Mouse (Mus musculus) neural tube, embryonic 11.5 days (tissue): Measurements from ENCODE around the gene Ccdc82. TPM values are rescaled to one million over a fixed set of nuclear protein-coding genes. Genes with fewer than 3 reads are reported as not detected.

Source experiments
- ATAC-seq: fragments of 200-750 bp; cut with Nextera tagmentation; 2 replicates; pipeline ENCODE4 v1.8.0; 2017; ENCODE audit warnings: moderate number of reproducible peaks, mild to moderate bottlenecking, moderate TSS enrichment, moderate library complexity; ENCODE audit not compliant: insufficient read depth, low FRiP score, low TSS enrichment
- DNase-seq: peaks from one replicate; pipeline ENCODE4 v3.0.0-alpha.2; 2015; ENCODE audit warnings: low spot score
- H3K27ac ChIP-seq: fragments of 300-500 bp; sonication (generic); 2 replicates; pipeline ENCODE4 v1.5.1; 2014; ENCODE audit warnings: low read depth, mild to moderate bottlenecking, low read length
- H3K27me3 ChIP-seq: fragments of 300-500 bp; sonication (generic); 2 replicates; pipeline ENCODE4 v1.6.1; 2014; ENCODE audit warnings: mild to moderate bottlenecking, low read length, mixed read lengths; ENCODE audit not compliant: control insufficient read depth, insufficient read depth
- H3K36me3 ChIP-seq: fragments of 300-500 bp; sonication (generic); 2 replicates; pipeline ENCODE4 v1.6.1; 2014; ENCODE audit warnings: mild to moderate bottlenecking, low read length, moderate library complexity, mixed read lengths; ENCODE audit not compliant: control insufficient read depth, insufficient read depth
- H3K4me1 ChIP-seq: fragments of 300-500 bp; sonication (generic); 2 replicates; pipeline ENCODE4 v1.6.1; 2014; ENCODE audit warnings: low read length, mixed read lengths; ENCODE audit not compliant: control insufficient read depth, insufficient read depth
- H3K4me2 ChIP-seq: fragments of 300-500 bp; sonication (generic); 2 replicates; pipeline ENCODE4 v1.6.1; 2014; ENCODE audit warnings: low read depth, mild to moderate bottlenecking, moderate library complexity
- H3K4me3 ChIP-seq: fragments of 300-500 bp; sonication (generic); 2 replicates; pipeline ENCODE4 v1.5.1; 2014; ENCODE audit warnings: low read depth, low read length
- H3K9ac ChIP-seq: fragments of 300-500 bp; sonication (generic); 2 replicates; pipeline ENCODE4 v1.6.1; 2014; ENCODE audit warnings: mild to moderate bottlenecking, low read length
- H3K9me3 ChIP-seq: fragments of 300-500 bp; sonication (generic); 2 replicates; pipeline ENCODE4 v1.6.1; 2016; ENCODE audit warnings: low read length; ENCODE audit not compliant: control insufficient read depth
- WGBS: fragments of 180-500 bp; shearing (Covaris S2); extraction: QIAGEN DNeasy Blood & Tissue Kit; methylation state at CpG from one replicate; pipeline ENCODE4 v1.1.7; 2014; 5-methylcytosine and 5-hydroxymethylcytosine counted together
- polyA plus RNA-seq: library from polyadenylated mRNA; unstranded; fragments of >200 nt; fragmentation: Nextera tagmentation; extraction: Ambion mirVana; gene quantifications from 2 replicates; pipeline ENCODE4 v1.2.1, GENCODE M21; 2014

The Ccdc82 gene
- polyA plus RNA-seq, 1 experiment from 2014 or later = 12.9 TPM

GRCm38 (mm10) chr9:13303099-13303771, 56.5 kb downstream of the Ccdc82 start:
- DNase-seq = no peak
- H3K9ac ChIP-seq = no peak overlapping the region
- H3K27ac ChIP-seq = peak overlapping the region; percentile 39
- peak; percentile 17; the same call in 1 of the 2 replicates for ATAC-seq
- H3K9me3 ChIP-seq = no peaks in the 10 kb centered on the region
- no peak overlapping the region for H3K4me3 ChIP-seq
- H3K4me2 ChIP-seq = no peak overlapping the region
- H3K36me3 ChIP-seq = no peaks in the 10 kb centered on the region
- peaks cover 70% of the 10 kb centered on the region for H3K4me1 ChIP-seq
- WGBS = 45% methylated on average over 5 of the region's 5 CpGs
- H3K27me3 ChIP-seq = no peaks in the 10 kb centered on the region

GRCm38 (mm10) chr9:13303976-13304375, 57.2 kb downstream of the Ccdc82 start:
- DNase-seq (no peak), ATAC-seq (no peak)
- peaks cover 72% of the 10 kb centered on the region for H3K4me1 ChIP-seq
- H3K4me2 ChIP-seq = no peak overlapping the region
- no peak overlapping the region for H3K27ac ChIP-seq
- H3K36me3 ChIP-seq = no peaks in the 10 kb centered on the region
- no peak overlapping the region for H3K4me3 ChIP-seq
- no peaks in the 10 kb centered on the region for H3K9me3 ChIP-seq
- H3K9ac ChIP-seq = no peak overlapping the region
- H3K27me3 ChIP-seq = no peaks in the 10 kb centered on the region
- 49% methylated on average over 6 of the region's 6 CpGs for WGBS

GRCm38 (mm10) chr9:13306471-13306870, 59.7 kb downstream of the Ccdc82 start:
- Histone ChIP-seq H3K9ac (no peak overlapping the region), H3K36me3 (no peaks in the 10 kb centered on the region), H3K27ac (no peak overlapping the region), H3K4me3 (no peak overlapping the region), H3K9me3 (no peaks in the 10 kb centered on the region), H3K4me2 (no peak overlapping the region), H3K27me3 (no peaks in the 10 kb centered on the region), H3K4me1 (peaks cover 56% of the 10 kb centered on the region)
- 94% methylated on average over 3 of the region's 3 CpGs for WGBS
- DNase-seq (no peak), ATAC-seq (no peak)

- no peak for DNase-seq
- H3K9me3 ChIP-seq = no peaks in the 10 kb centered on the region
- H3K4me1 ChIP-seq = peaks cover 48% of the 10 kb centered on the region
- 55% methylated on average over 4 of the region's 4 CpGs for WGBS
- H3K4me2 ChIP-seq = no peak overlapping the region
- no peaks in the 10 kb centered on the region for H3K36me3 ChIP-seq
- no peak overlapping the region for H3K4me3 ChIP-seq
- no peak overlapping the region for H3K27ac ChIP-seq
- H3K27me3 ChIP-seq = no peaks in the 10 kb centered on the region
- ATAC-seq = no peak
- H3K9ac ChIP-seq = no peak overlapping the region
These were observed 60.5 kb downstream of the Ccdc82 start for GRCm38 (mm10) chr9:13307226-13307625.

GRCm38 (mm10) chr9:13308718-13309117, 62.0 kb downstream of the Ccdc82 start:
- 50% methylated on average over 8 of the region's 8 CpGs for WGBS
- Histone ChIP-seq H3K4me2 (no peak overlapping the region), H3K4me3 (no peak overlapping the region), H3K27ac (no peak overlapping the region), H3K27me3 (no peaks in the 10 kb centered on the region), H3K36me3 (no peaks in the 10 kb centered on the region), H3K9ac (no peak overlapping the region), H3K9me3 (no peaks in the 10 kb centered on the region), H3K4me1 (peaks cover 38% of the 10 kb centered on the region)
- ATAC-seq (peak; percentile 45; the same call in 1 of the 2 replicates), DNase-seq (no peak)

- Histone ChIP-seq H3K27ac (no peak overlapping the region), H3K9ac (no peak overlapping the region), H3K27me3 (no peaks in the 10 kb centered on the region), H3K9me3 (no peaks in the 10 kb centered on the region), H3K4me1 (peaks cover 29% of the 10 kb centered on the region), H3K4me2 (no peak overlapping the region), H3K36me3 (no peaks in the 10 kb centered on the region), H3K4me3 (no peak overlapping the region)
- ATAC-seq (no peak), DNase-seq (no peak)
- whole genome bisulfite sequencing = 69% methylated on average over 7 of the region's 7 CpGs
These were observed 63.1 kb downstream of the Ccdc82 start for GRCm38 (mm10) chr9:13309807-13310206.

GRCm38 (mm10) chr9:13310236-13310635, 63.5 kb downstream of the Ccdc82 start:
- WGBS = 48% methylated on average over 3 of the region's 3 CpGs
- Histone ChIP-seq H3K9ac (no peak overlapping the region), H3K4me2 (no peak overlapping the region)

GRCm38 (mm10) chr9:13311094-13311493, 64.3 kb downstream of the Ccdc82 start:
- no peak overlapping the region for H3K27ac ChIP-seq
- H3K9ac ChIP-seq = no peak overlapping the region
- no peaks in the 10 kb centered on the region for H3K9me3 ChIP-seq
- H3K4me1 ChIP-seq = peaks cover 29% of the 10 kb centered on the region
- no peaks in the 10 kb centered on the region for H3K27me3 ChIP-seq
- no peaks in the 10 kb centered on the region for H3K36me3 ChIP-seq
- ATAC-seq = no peak
- DNase-seq = no peak
- H3K4me2 ChIP-seq = no peak overlapping the region
- WGBS = 47% methylated on average over 2 of the region's 2 CpGs
- no peak overlapping the region for H3K4me3 ChIP-seq

More at GRCm38 (mm10) chr9:13310236-13310635, 63.5 kb downstream of the Ccdc82 start:
- Histone ChIP-seq H3K4me3 (no peak overlapping the region), H3K9me3 (no peaks in the 10 kb centered on the region), H3K27me3 (no peaks in the 10 kb centered on the region), H3K4me1 (peaks cover 29% of the 10 kb centered on the region), H3K36me3 (no peaks in the 10 kb centered on the region), H3K27ac (no peak overlapping the region)
- DNase-seq (no peak), ATAC-seq (no peak)

- Histone ChIP-seq H3K4me2 (no peak overlapping the region), H3K36me3 (no peaks in the 10 kb centered on the region), H3K9ac (no peak overlapping the region), H3K27ac (no peak overlapping the region), H3K9me3 (no peaks in the 10 kb centered on the region), H3K4me1 (peaks cover 9% of the 10 kb centered on the region), H3K4me3 (no peak overlapping the region), H3K27me3 (no peaks in the 10 kb centered on the region)
- DNase-seq (no peak), ATAC-seq (no peak)
- WGBS = 91% methylated on average over 2 of the region's 2 CpGs
These were observed 67.2 kb downstream of the Ccdc82 start for GRCm38 (mm10) chr9:13313923-13314322.
